Mouse (Mus musculus) hindbrain, embryonic 14.5 days (tissue): ENCODE results near the gene Idnk. TPM values are rescaled to one million over a fixed set of nuclear protein-coding genes. Genes with fewer than 3 reads are reported as not detected.
"Not testable (repeated sequence)": the region's sequence is repeated elsewhere in the genome, so short reads cannot be mapped to it uniquely, and the experiment has no call there.

Experiments
- ATAC-seq: fragments of 200-750 bp; cut with Nextera tagmentation; 2 replicates; pipeline ENCODE4 v1.8.0; 2017; ENCODE audit warnings: moderate number of reproducible peaks, mild to moderate bottlenecking, moderate TSS enrichment, moderate library complexity; ENCODE audit not compliant: low FRiP score
- DNase-seq: peaks from one replicate; pipeline ENCODE4 v3.0.0-alpha.2; 2015; ENCODE audit warnings: low spot score
- H3K27ac ChIP-seq: fragments of 300-500 bp; sonication (generic); 2 replicates; pipeline ENCODE4 v1.5.1; 2014; ENCODE audit warnings: mild to moderate bottlenecking, moderate library complexity
- H3K27me3 ChIP-seq: fragments of 300-500 bp; sonication (generic); 2 replicates; pipeline ENCODE4 v1.6.1; 2014; ENCODE audit warnings: mild to moderate bottlenecking, low read length, mixed read lengths; ENCODE audit not compliant: control insufficient read depth, insufficient read depth
- H3K36me3 ChIP-seq: fragments of 300-500 bp; sonication (generic); replicated peaks from 2 replicates; pipeline ENCODE4 v1.6.1; 2014; ENCODE audit not compliant: control insufficient read depth, insufficient read depth
- H3K4me1 ChIP-seq: fragments of 300-500 bp; sonication (generic); replicated peaks from 2 replicates; pipeline ENCODE4 v1.6.1; 2014; ENCODE audit warnings: antibody characterized with exemption, low read length, mixed read lengths; ENCODE audit not compliant: control insufficient read depth, insufficient read depth
- H3K4me2 ChIP-seq: fragments of 300-500 bp; sonication (generic); replicated peaks from 2 replicates; pipeline ENCODE4 v1.6.1; 2014; ENCODE audit warnings: mild to moderate bottlenecking, moderate library complexity
- H3K4me3 ChIP-seq: fragments of 300-500 bp; sonication (generic); replicated peaks from 2 replicates; pipeline ENCODE4 v1.5.1; 2014; ENCODE audit warnings: mild to moderate bottlenecking, low read length
- H3K9ac ChIP-seq: fragments of 300-500 bp; sonication (generic); 2 replicates; pipeline ENCODE4 v1.6.1; 2014
- H3K9me3 ChIP-seq: fragments of 300-500 bp; sonication (generic); 2 replicates; pipeline ENCODE4 v1.6.1; 2016; ENCODE audit warnings: low read length; ENCODE audit not compliant: control insufficient read depth
- WGBS: fragments of 180-500 bp; shearing (Covaris S2); extraction: QIAGEN DNeasy Blood & Tissue Kit; methylation state at CpG from one replicate; pipeline ENCODE4 v1.1.7; 2014; 5-methylcytosine and 5-hydroxymethylcytosine counted together
- polyA plus RNA-seq: library from polyadenylated mRNA; unstranded; fragments of >200 nt; fragmentation: Nextera tagmentation; extraction: Ambion mirVana; gene quantifications from 2 replicates; pipeline ENCODE4 v1.2.1, GENCODE M21; 2014

Idnk gene
- polyA plus RNA-seq, 1 experiment from 2014 or later, result 63.2 TPM

- DNase-seq (peak; percentile 93), ATAC-seq (peak; percentile 96)
- Histone ChIP-seq H3K4me3 (peak overlapping the region; percentile 93), H3K27ac (peak overlapping the region; percentile 100), H3K27me3 (no peaks in the 10 kb centered on the region), H3K36me3 (peaks cover 10% of the 10 kb centered on the region), H3K4me1 (peaks cover 29% of the 10 kb centered on the region), H3K9ac (peak overlapping the region; percentile 100), H3K4me2 (peak overlapping the region; percentile 83), H3K9me3 (no peaks in the 10 kb centered on the region)
- WGBS, result under 1% methylated on average over 66 of the region's 83 CpGs
Measured at GRCm38 (mm10) chr13:58128768-58129671, 28.4 kb upstream of the Idnk start.

DNA sequence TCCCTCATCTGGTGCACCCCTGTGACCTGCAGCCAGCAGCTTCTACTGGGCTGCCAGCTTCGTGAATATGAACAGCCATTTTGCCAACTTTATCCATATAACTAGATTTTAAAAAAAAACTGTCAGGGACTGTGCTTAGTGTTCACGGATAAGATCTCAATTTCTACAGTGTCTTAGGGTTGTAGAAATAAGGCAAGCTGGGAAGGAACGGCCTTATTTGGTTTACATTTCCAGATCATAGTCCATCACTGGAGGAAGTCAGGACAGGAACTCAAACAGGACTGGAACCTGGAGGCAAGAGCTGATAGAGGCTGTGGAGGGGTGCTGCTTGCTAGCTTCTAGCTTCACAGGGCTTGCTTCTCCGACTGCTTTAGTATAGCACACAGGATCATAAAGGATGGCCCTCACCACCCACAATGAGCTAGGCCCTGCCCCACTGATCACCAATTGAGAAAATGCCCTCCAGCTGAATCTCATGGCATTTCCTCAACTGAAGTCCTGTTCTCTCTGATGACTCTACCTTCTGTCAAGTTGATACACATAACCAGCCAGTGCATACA is 27.7 kb upstream of the Idnk start:
- Histone ChIP-seq H3K4me3 (peak overlapping the region; percentile 93), H3K27me3 (no peaks in the 10 kb centered on the region), H3K9me3 (no peaks in the 10 kb centered on the region), H3K4me2 (peak overlapping the region; percentile 79), H3K4me1 (peaks cover 25% of the 10 kb centered on the region), H3K9ac (peak overlapping the region; percentile 100), H3K27ac (peak overlapping the region; percentile 100), H3K36me3 (peaks cover 10% of the 10 kb centered on the region)
- ATAC-seq (no peak), DNase-seq (peak; percentile 24)
- WGBS, result 38% methylated on average over 4 of the region's 4 CpGs

- Histone ChIP-seq H3K9ac (no peak overlapping the region), H3K9me3 (no peaks in the 10 kb centered on the region), H3K27me3 (no peaks in the 10 kb centered on the region), H3K4me3 (no peak overlapping the region), H3K36me3 (peaks cover 2% of the 10 kb centered on the region; the same call in 1 of the 2 replicates), H3K4me1 (peaks cover 7% of the 10 kb centered on the region; the same call in 1 of the 2 replicates), H3K4me2 (no peak overlapping the region), H3K27ac (no peak overlapping the region)
- WGBS, result 50% methylated on average over 3 of the region's 3 CpGs
- peak; percentile 20 for DNase-seq
- no peak for ATAC-seq
Measured at GRCm38 (mm10) chr13:58131692-58132091, 25.8 kb upstream of the Idnk start.

DNA sequence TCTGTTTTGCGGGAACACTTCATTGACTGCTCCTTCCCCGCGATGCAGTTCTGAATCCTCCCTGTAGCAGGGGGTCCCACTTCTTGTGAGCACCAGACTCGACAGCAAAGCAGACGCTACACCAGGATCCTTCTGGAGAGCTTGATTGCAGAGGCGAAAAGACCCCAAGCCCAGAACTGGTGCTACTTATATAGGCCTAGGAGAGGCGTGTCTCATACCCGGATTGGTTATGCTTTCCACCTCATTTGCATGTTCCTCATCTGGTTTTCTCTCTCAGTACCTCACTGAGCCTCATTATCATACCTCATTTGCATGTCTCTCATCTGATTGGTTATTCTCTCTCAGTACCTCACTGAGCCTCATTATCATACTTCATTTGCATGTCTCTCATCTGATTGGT is 10.8 kb upstream of the Idnk start:
- H3K4me1 ChIP-seq, H3K9ac ChIP-seq, DNase-seq, H3K27me3 ChIP-seq, ATAC-seq, H3K4me3 ChIP-seq, H3K27ac ChIP-seq, H3K9me3 ChIP-seq, H3K4me2 ChIP-seq, H3K36me3 ChIP-seq: not testable (repeated sequence)
- WGBS, result 94% methylated on average over 8 of the region's 8 CpGs

- Histone ChIP-seq H3K4me3 (no peak overlapping the region), H3K9ac (no peak overlapping the region), H3K27me3 (no peaks in the 10 kb centered on the region), H3K4me1 (no peaks in the 10 kb centered on the region), H3K27ac (no peak overlapping the region), H3K9me3 (no peaks in the 10 kb centered on the region), H3K4me2 (no peak overlapping the region), H3K36me3 (no peaks in the 10 kb centered on the region)
- ATAC-seq (no peak), DNase-seq (no peak)
- WGBS, result 71% methylated on average over 1 of the region's 1 CpGs
Measured at GRCm38 (mm10) chr13:58147760-58148159, 9.7 kb upstream of the Idnk start.

GRCm38 (mm10) chr13:58148256-58148831 is 9.1 kb upstream of the Idnk start:
- ATAC-seq (peak; percentile 85), DNase-seq (peak; percentile 72)
- Histone ChIP-seq H3K9me3 (no peaks in the 10 kb centered on the region), H3K9ac (peak overlapping the region; percentile 34; the same call in 1 of the 2 replicates), H3K27ac (no peak overlapping the region), H3K4me2 (peak overlapping the region; percentile 63), H3K4me1 (no peaks in the 10 kb centered on the region), H3K27me3 (no peaks in the 10 kb centered on the region), H3K36me3 (no peaks in the 10 kb centered on the region), H3K4me3 (peak overlapping the region; percentile 33)
- WGBS, result 2% methylated on average over 17 of the region's 17 CpGs

DNA sequence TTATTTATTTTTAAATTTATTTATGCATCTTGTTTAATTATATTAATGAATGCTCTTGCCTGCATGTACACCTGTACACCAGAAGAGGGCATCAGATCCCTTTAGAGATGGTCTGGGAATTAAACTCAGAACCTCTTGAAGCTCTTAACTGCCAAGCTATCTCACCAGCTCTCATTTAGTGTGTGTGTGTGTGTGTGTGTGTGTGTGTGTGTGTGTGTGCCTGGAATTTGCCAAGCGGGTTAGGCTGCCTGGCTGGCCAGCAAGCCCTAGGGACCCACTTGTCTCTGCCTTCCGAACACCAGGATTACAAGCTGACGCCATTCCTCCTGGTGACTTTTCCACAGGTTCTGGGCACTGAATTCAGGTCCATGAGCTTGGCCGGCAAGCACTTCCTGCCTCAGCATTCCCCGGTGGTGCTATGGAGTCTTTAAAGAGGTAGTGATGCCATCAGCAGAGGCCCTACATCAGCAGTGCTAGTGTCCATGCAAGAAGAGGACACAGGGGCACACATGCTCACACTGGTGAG is 8.4 kb upstream of the Idnk start:
- no peak overlapping the region for H3K27ac ChIP-seq
- peak overlapping the region; percentile 63 for H3K4me2 ChIP-seq
- no peak overlapping the region for H3K9ac ChIP-seq
- no peaks in the 10 kb centered on the region for H3K27me3 ChIP-seq
- WGBS, result 46% methylated on average over 5 of the region's 5 CpGs
- no peaks in the 10 kb centered on the region for H3K36me3 ChIP-seq
- peak; percentile 62 for DNase-seq
- no peaks in the 10 kb centered on the region for H3K4me1 ChIP-seq
- H3K4me3 ChIP-seq, result peak overlapping the region; percentile 33
- ATAC-seq, result 0 out of 2 replicates have a peak, but pooled peaks have one; percentile 53
- H3K9me3 ChIP-seq, result no peaks in the 10 kb centered on the region

DNA sequence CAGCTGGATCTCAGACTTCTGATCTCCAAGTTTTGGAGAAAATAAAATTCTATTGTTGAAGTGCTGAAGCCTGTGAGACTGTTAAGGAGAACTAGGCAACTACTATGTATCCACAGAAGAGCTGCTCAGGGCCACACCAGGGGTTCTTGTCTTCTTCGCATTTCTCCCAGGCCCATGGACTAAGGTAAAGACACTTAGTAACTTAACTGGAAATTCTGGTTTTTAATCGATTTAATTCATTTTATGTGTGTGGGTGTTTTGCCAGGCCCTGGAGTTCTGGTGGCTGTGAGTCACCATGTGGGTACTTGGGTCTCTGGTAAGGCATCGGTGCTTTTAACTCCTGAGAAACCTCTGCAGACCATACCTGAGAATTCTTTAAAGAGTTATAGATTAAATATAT is 7.8 kb upstream of the Idnk start:
- DNase-seq (no peak), ATAC-seq (no peak)
- H3K4me3 ChIP-seq, result no peak overlapping the region
- no peaks in the 10 kb centered on the region for H3K36me3 ChIP-seq
- WGBS, result 92% methylated on average over 3 of the region's 3 CpGs
- H3K9ac ChIP-seq, result no peak overlapping the region
- H3K4me2 ChIP-seq, result no peak overlapping the region
- no peak overlapping the region for H3K27ac ChIP-seq
- H3K9me3 ChIP-seq, result no peaks in the 10 kb centered on the region
- H3K27me3 ChIP-seq, result no peaks in the 10 kb centered on the region
- H3K4me1 ChIP-seq, result no peaks in the 10 kb centered on the region

DNA sequence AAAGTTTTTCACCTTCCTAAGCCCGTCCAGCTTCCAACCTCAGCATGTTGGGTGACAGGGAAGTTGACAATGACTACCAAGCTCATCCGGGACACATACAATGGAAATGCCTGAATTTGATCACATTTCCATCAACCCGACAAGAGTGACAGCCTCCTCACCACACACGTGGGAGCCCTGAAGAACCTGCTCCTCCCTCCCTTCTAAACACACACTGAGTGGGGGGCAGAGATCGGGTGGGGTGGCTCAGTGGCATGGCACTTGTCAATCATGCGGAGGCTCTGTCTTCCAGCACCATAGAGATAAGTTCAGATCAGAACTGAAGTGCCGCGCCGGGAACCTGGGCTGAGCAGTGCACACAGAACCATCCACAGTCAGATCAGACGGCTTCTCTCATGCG is 7.0 kb upstream of the Idnk start:
- ATAC-seq (no peak), DNase-seq (no peak)
- Histone ChIP-seq H3K4me1 (no peaks in the 10 kb centered on the region), H3K9me3 (no peaks in the 10 kb centered on the region), H3K9ac (no peak overlapping the region), H3K4me2 (no peak overlapping the region), H3K27ac (no peak overlapping the region), H3K4me3 (no peak overlapping the region), H3K27me3 (no peaks in the 10 kb centered on the region), H3K36me3 (no peaks in the 10 kb centered on the region)
- WGBS, result 80% methylated on average over 11 of the region's 11 CpGs
